Mouse (Mus musculus) forebrain, embryonic 13.5 days (tissue): Measurements from ENCODE around the gene Srf. TPM values are rescaled to one million over a fixed set of nuclear protein-coding genes. Genes with fewer than 3 reads are reported as not detected.

Source experiments
- ATAC-seq: fragments of 200-750 bp; cut with Nextera tagmentation; 2 replicates; pipeline ENCODE4 v1.8.0; 2017
- H3K27ac ChIP-seq: fragments of 300-500 bp; sonication (generic); 2 replicates; pipeline ENCODE4 v1.5.1; 2015; ENCODE audit warnings: inconsistent platforms, mild to moderate bottlenecking, moderate library complexity
- H3K27me3 ChIP-seq: fragments of 300-500 bp; sonication (generic); 2 replicates; pipeline ENCODE4 v1.6.1; 2015; ENCODE audit warnings: mild to moderate bottlenecking, inconsistent platforms
- H3K36me3 ChIP-seq: fragments of 300-500 bp; sonication (generic); 2 replicates; pipeline ENCODE4 v1.6.1; 2015; ENCODE audit warnings: mild to moderate bottlenecking, inconsistent platforms; ENCODE audit not compliant: poor library complexity, severe bottlenecking
- H3K4me1 ChIP-seq: fragments of 300-500 bp; sonication (generic); 2 replicates; pipeline ENCODE4 v1.6.1; 2015; ENCODE audit warnings: inconsistent platforms
- H3K4me2 ChIP-seq: fragments of 300-500 bp; sonication (generic); 2 replicates; pipeline ENCODE4 v1.6.1; 2015; ENCODE audit warnings: inconsistent platforms, mild to moderate bottlenecking, moderate library complexity
- H3K4me3 ChIP-seq: fragments of 300-500 bp; sonication (generic); 2 replicates; pipeline ENCODE4 v1.5.1; 2015; ENCODE audit warnings: mild to moderate bottlenecking, inconsistent platforms
- H3K9ac ChIP-seq: fragments of 300-500 bp; sonication (generic); 2 replicates; pipeline ENCODE4 v1.6.1; 2015; ENCODE audit warnings: mild to moderate bottlenecking, inconsistent platforms
- H3K9me3 ChIP-seq: fragments of 300-500 bp; sonication (generic); replicated peaks from 2 replicates; pipeline ENCODE4 v1.6.1; 2016; ENCODE audit warnings: inconsistent platforms
- WGBS: fragments of 180-500 bp; shearing (Covaris S2); methylation state at CpG from one replicate; pipeline ENCODE4 v1.1.7; 2015; 5-methylcytosine and 5-hydroxymethylcytosine counted together
- polyA plus RNA-seq: library from polyadenylated mRNA; unstranded; fragments of >200 nt; fragmentation: Nextera tagmentation; extraction: Ambion mirVana; gene quantifications from 2 replicates; pipeline ENCODE4 v1.2.1, GENCODE M21; 2015

Gene Srf
- polyA plus RNA-seq, 1 experiment from 2014 or later: 4.2 TPM

DNA sequence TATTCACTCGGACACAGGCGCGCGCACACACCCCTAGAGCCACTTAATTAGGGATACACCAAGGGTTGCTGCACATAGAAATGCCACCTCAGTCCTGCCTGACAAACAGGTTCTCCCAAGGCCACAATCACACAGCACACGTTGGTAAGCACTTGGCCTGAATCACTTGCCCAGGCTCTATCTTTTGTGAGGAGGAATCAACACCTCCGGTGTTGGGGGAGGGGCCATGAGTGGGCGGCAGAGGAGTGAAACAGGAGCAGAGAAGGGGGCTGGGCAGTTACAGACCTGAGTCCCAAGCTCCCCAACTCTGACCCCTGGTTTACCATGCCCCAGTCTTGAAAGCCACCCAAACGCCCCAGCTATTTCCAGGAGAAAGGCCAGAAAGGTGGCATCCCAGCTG lies 9.0 kb downstream of the Srf start:
- Histone ChIP-seq H3K36me3 (peaks cover 42% of the 10 kb centered on the region), H3K4me3 (no peak overlapping the region), H3K4me1 (peaks cover 20% of the 10 kb centered on the region), H3K9ac (no peak overlapping the region), H3K27ac (no peak overlapping the region), H3K27me3 (peaks cover 16% of the 10 kb centered on the region), H3K4me2 (peak overlapping the region; percentile 90), H3K9me3 (no peaks in the 10 kb centered on the region)
- WGBS: 7% methylated on average over 8 of the region's 8 CpGs
- no peak for ATAC-seq

DNA sequence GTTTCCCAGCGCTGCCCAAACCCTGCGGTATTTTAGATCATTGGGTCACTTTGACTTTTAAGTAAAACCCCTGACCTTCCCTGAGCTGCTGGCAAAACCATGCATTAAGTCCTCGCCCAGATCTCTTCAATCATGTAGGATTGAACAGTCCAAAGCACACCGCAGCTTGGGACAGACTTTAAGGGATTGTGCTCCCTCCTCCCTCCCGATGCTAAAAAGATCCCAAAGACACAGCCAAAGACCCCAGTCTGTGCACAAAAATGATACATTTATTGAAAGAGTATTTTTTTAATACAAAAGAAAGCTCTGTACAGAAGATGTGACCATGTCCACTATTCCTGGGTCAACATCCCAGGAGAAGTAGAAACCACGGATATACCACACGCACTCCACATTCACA lies 9.4 kb downstream of the Srf start:
- Histone ChIP-seq H3K4me2 (peak overlapping the region; percentile 90), H3K36me3 (peaks cover 41% of the 10 kb centered on the region), H3K27me3 (peaks cover 16% of the 10 kb centered on the region), H3K9me3 (no peaks in the 10 kb centered on the region), H3K9ac (peak overlapping the region; percentile 89), H3K27ac (no peak overlapping the region), H3K4me1 (peaks cover 18% of the 10 kb centered on the region), H3K4me3 (peak overlapping the region; percentile 72)
- WGBS: 7% methylated on average over 7 of the region's 7 CpGs
- peak; percentile 14; the same call in 1 of the 2 replicates for ATAC-seq

DNA sequence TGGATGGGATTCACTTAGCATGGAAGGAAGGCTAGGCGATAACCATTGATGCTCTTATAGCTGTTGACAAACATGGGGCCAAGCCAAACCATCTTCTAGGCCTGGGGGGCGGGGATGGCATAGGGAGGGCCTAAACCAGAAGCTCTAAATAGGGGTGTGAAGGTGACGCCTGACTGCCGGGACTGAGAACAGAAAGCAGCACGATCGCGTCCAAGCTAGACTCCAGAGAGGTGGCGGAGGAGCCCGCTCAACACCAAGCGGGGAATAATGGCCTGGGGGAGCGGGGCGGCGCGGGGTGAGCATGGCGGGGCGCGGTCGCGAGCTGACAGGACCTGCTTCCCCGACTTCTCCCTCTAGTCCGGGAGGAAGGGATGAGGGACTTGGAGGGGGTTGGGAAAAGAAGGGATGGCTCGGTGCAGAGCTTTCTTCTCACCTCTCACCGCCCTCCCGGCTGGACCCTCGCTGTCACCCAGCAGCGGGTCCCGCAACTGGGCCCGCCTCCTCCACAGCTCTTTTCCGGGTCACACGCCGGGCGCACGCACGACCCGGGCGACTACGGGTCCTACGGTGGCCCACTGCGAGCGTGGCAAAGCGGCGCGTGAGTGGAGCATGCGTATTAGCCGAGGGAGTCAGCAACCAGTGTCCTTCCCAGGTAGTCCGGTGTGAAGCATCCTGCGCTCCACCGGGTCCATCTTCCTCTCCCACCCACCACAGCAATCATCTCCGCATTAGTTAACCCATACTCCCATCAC lies 10.0 kb downstream of the Srf start, which contains the start of gene Cul9:
TSS of gene Cul9 (minus strand) at position 576 of the 752 bp plus-strand sequence.
- H3K27ac ChIP-seq: no peak within 1 kb of the TSS
- peaks cover 41% of the 10 kb centered on the region for H3K36me3 ChIP-seq
- H3K4me1 ChIP-seq: peaks cover 18% of the 10 kb centered on the region
- H3K4me2 ChIP-seq: peak within 1 kb of the TSS; percentile 90
- ATAC-seq: peak; percentile 90
- H3K27me3 ChIP-seq: peaks cover 16% of the 10 kb centered on the region
- WGBS: under 1% methylated on average over 44 of the region's 49 CpGs
- no peaks in the 10 kb centered on the region for H3K9me3 ChIP-seq
- peak within 1 kb of the TSS; percentile 72 for H3K4me3 ChIP-seq
- H3K9ac ChIP-seq: peak within 1 kb of the TSS; percentile 89

DNA sequence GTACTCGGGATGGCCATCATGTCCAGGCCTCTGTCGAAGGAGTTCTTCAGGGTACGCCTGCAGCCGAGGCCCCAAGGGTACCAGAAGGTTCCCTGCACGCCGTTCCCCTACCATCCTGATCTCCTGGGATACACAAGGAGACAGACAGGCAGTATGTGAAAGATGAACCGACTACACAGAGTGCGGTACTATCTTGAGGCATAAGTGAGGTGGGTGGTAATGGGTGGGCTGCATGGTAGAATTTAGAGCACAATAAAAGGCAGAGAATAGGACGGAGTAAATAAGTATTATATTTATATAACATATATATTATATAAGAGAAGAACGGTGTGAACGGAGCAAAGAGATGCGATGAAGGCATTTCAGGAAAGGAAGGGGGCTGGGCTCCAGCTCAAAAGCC lies 12.3 kb downstream of the Srf start:
- Histone ChIP-seq H3K9ac (no peak overlapping the region), H3K36me3 (peaks cover 31% of the 10 kb centered on the region)

DNA sequence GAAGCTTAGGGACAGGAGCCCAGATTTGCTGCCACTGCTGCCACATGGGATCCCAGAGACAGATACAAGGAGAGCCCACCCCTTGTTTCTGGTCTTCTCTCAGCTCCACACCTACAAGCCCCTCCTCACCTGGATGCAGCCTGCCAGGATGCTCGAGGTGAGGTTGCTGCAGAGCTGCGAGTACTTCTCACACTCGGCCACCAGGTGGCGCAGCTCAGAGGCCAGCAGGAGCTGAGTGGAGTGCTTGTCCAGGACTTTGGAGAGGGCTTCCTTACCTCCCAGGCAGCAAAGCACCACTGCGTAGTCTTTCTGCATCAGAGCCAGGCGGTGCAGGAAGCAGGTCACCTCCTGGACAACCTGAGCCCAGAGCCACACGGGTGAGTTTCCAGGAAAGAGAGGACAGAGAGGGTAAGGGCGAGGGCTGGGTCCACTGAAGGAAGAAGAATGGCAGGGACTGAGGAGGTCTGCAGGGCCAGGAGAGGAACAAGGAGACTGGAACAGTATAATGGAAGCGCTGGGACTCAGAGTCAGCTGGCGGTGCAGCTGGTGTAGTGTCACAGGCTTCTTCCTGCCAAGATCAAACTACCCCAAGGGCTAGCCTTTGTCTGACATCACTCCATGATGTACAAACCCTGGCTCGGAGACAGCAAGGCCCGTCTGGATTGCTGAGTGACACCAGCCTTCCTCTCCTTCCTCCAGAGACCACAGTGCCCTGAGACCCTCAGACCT lies 30.2 kb downstream of the Srf start:
- H3K36me3 ChIP-seq: peaks cover 28% of the 10 kb centered on the region
- no peaks in the 10 kb centered on the region for H3K9me3 ChIP-seq
- no peak overlapping the region for H3K9ac ChIP-seq
- peak; percentile 69 for ATAC-seq
- H3K27ac ChIP-seq: no peak overlapping the region
- H3K27me3 ChIP-seq: peaks cover 17% of the 10 kb centered on the region
- peaks cover 3% of the 10 kb centered on the region; the same call in 1 of the 2 replicates for H3K4me1 ChIP-seq
- H3K4me2 ChIP-seq: no peak overlapping the region
- WGBS: 32% methylated on average over 12 of the region's 12 CpGs
- no peak overlapping the region for H3K4me3 ChIP-seq

More for the DNA sequence above, 12.3 kb downstream of the Srf start:
- no peak for ATAC-seq
- H3K27ac ChIP-seq: no peak overlapping the region
- H3K4me3 ChIP-seq: no peak overlapping the region
- H3K27me3 ChIP-seq: peaks cover 16% of the 10 kb centered on the region
- H3K4me2 ChIP-seq: no peak overlapping the region
- peaks cover 18% of the 10 kb centered on the region for H3K4me1 ChIP-seq
- H3K9me3 ChIP-seq: no peaks in the 10 kb centered on the region
- WGBS: 92% methylated on average over 12 of the region's 12 CpGs

DNA sequence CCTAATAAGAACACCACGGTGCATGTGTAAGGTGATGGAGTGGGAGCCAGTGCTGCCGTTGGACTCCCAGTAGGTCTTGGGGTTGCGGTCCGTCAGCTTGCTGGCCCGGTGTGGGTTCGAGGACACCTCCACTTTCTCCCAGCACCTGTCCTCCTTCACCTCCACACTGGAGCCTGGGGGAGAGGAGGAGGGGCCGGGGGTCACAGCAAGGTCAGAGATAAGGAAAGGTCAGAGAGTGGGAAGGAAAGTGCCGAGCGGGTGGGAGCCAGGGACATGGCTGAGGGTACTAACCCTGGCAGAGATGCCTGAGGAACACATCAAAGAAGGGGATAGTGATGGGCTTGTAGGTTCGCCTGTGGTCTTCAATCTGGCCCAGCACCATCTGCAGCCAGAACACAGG lies 30.9 kb downstream of the Srf start:
- no peak for ATAC-seq
- Histone ChIP-seq H3K36me3 (peaks cover 28% of the 10 kb centered on the region), H3K9ac (no peak overlapping the region), H3K4me1 (peaks cover 5% of the 10 kb centered on the region; the same call in 1 of the 2 replicates), H3K27ac (no peak overlapping the region), H3K27me3 (peaks cover 24% of the 10 kb centered on the region), H3K4me2 (no peak overlapping the region), H3K9me3 (no peaks in the 10 kb centered on the region), H3K4me3 (no peak overlapping the region)
- 88% methylated on average over 10 of the region's 10 CpGs for WGBS

DNA sequence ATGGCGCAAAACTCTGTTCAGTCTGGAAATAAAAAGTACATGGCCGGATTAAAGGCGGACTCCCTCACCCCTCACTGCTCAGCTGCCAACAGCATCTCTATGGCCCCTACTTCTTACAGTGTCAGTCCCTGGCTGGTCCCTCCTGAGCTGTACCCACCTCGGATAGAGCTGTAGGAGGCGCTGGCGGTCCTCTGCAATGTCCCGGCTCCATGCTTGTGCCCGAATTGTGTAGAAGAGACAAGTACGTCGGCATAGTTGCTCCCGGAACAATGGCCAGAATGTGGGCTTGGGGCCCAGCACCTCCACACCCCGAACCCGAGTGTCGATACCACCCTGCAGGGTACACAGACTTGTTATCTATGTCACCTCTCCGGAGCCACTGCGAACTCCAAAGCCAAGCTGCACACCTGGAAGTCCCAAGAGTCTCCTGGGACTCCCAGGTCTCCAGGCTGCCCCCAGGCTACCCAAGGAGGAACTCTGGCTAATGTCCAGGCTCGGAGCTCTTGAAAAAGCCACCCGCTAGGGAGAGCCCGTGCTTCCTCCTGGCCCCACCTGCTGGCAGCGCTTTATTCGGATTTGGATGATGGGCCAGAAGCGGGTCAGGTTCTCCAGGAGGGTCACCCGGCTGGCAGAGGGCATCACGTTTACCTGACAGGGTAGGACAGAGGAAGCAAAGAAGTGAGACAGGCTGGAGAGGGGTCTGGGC lies 33.9 kb downstream of the Srf start:
- 33% methylated on average over 24 of the region's 24 CpGs for WGBS
- H3K4me1 ChIP-seq: peaks cover 5% of the 10 kb centered on the region; the same call in 1 of the 2 replicates
- H3K27me3 ChIP-seq: peaks cover 33% of the 10 kb centered on the region
- no peak overlapping the region for H3K27ac ChIP-seq
- no peak overlapping the region for H3K9ac ChIP-seq
- ATAC-seq: no peak
- 0 out of 2 replicates have a peak overlapping the region, but pooled peaks have one; percentile 1 for H3K4me2 ChIP-seq
- H3K4me3 ChIP-seq: no peak overlapping the region
- H3K36me3 ChIP-seq: peaks cover 14% of the 10 kb centered on the region; the same call in 1 of the 2 replicates
- H3K9me3 ChIP-seq: no peaks in the 10 kb centered on the region

DNA sequence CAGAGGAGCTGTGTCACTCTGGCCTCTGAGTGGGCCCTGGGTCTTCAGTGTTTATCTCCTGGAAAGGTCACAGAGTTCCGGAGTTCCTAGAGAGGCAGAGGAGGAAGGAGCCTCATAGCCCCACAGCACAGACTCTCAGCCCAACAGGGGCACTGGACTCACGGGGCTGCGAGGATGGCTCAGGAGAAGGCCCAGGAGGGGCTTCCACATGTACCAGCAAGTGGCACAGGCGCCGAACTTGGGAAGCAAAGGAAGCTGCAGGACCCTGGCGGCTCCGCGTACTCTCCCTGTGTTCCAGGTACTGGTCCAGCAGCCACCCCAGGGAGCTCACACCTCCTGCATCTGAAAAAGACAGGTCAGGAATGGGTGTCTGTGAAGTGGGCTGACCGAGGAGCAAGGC lies 34.8 kb downstream of the Srf start:
- H3K4me2 ChIP-seq: no peak overlapping the region
- peaks cover 33% of the 10 kb centered on the region for H3K27me3 ChIP-seq
- no peaks in the 10 kb centered on the region for H3K9me3 ChIP-seq
- H3K9ac ChIP-seq: peak overlapping the region; percentile 22; the same call in 1 of the 2 replicates
- ATAC-seq: no peak
- 83% methylated on average over 9 of the region's 9 CpGs for WGBS
- no peak overlapping the region for H3K27ac ChIP-seq
- H3K4me1 ChIP-seq: peaks cover 5% of the 10 kb centered on the region; the same call in 1 of the 2 replicates
- H3K4me3 ChIP-seq: no peak overlapping the region
- peaks cover 15% of the 10 kb centered on the region; the same call in 1 of the 2 replicates for H3K36me3 ChIP-seq

DNA sequence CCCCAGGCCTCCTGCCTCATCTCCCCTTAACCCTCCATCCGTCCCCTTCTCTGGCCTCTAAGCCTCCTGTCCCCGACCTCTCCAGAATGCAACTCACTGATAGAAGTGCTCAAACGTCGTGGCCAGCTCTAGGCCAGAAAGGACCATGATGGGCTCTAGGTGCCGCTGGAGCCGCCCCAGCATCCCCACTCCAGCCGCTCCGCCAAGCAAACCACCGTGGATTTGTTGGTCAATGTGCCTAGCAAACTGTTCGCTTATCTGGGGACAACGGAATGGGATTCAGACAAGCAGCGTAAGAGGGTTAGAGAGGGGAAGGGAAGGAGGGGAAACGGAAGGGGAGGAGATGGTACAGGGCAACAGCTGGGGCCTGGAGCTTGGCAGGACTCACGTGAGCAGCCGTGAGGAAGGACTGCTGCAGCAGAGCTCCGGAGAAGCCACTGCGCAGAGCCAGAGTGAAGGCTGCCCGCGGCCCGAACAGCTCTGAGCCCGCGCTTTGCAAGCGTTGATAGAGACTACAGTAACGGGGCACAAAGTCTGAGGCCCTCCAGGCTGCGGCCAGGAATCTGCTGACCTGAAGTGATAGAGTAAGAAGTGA lies 35.5 kb downstream of the Srf start:
- Histone ChIP-seq H3K9ac (peak overlapping the region; percentile 22; the same call in 1 of the 2 replicates), H3K27me3 (peaks cover 33% of the 10 kb centered on the region), H3K9me3 (no peaks in the 10 kb centered on the region), H3K36me3 (peaks cover 15% of the 10 kb centered on the region; the same call in 1 of the 2 replicates), H3K4me1 (peaks cover 5% of the 10 kb centered on the region; the same call in 1 of the 2 replicates), H3K27ac (no peak overlapping the region), H3K4me3 (no peak overlapping the region), H3K4me2 (0 out of 2 replicates have a peak overlapping the region, but pooled peaks have one; percentile 13)
- ATAC-seq: no peak
- 49% methylated on average over 25 of the region's 25 CpGs for WGBS

DNA sequence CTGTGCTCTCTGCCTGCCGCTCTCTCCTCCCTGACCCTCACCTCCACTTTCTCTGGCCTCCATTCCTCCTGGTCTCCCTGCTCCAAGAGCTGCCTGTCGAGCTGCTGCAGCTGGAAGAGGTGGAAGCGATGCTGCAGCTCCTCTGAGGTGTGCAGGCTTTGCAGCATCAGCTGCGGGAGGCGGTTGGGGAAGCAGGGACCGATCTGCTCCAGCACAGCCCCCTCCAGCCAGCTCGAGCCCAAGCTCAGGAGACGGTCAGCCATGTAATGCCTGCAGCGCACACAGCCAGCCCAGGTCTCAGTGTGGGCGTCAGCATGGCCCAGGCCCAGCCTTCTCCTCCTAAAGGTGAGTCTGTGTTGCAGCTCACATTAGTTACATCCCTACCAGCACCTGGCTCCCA lies 36.0 kb downstream of the Srf start:
- H3K9ac ChIP-seq: no peak overlapping the region
- peaks cover 33% of the 10 kb centered on the region for H3K27me3 ChIP-seq
- no peak overlapping the region for H3K4me3 ChIP-seq
- peaks cover 5% of the 10 kb centered on the region; the same call in 1 of the 2 replicates for H3K4me1 ChIP-seq
- no peaks in the 10 kb centered on the region for H3K9me3 ChIP-seq
- no peak overlapping the region for H3K27ac ChIP-seq
- no peak for ATAC-seq
- 55% methylated on average over 10 of the region's 10 CpGs for WGBS
- peaks cover 15% of the 10 kb centered on the region; the same call in 1 of the 2 replicates for H3K36me3 ChIP-seq
- 0 out of 2 replicates have a peak overlapping the region, but pooled peaks have one; percentile 13 for H3K4me2 ChIP-seq

DNA sequence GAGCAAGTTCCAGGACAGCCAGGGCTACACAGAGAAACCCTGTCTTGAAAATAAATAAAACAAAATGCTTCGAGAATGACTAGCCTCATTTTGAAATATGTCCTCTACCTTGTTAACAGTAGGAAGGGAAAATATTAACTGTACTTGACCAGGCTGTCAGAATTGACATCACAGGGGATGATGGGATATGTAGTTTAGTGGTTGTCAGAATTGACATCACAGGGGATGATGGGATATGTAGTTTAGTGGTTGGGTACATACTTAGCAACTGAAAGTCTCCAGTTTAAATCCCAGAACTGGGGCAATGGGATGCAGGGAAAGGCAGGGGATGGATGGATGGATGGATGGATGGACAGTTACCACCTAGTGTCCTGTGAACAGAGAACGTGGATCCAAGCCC lies 42.6 kb downstream of the Srf start:
- Histone ChIP-seq H3K27ac (no peak overlapping the region), H3K9me3 (no peaks in the 10 kb centered on the region), H3K36me3 (0 out of 2 replicates have a peak, but pooled peaks cover 6% of the 10 kb centered on the region), H3K4me3 (no peak overlapping the region), H3K4me1 (no peaks in the 10 kb centered on the region), H3K27me3 (no peaks in the 10 kb centered on the region), H3K4me2 (no peak overlapping the region), H3K9ac (no peak overlapping the region)
- no peak for ATAC-seq
- WGBS: 72% methylated on average over 2 of the region's 2 CpGs
